Mouse (Mus musculus): ENCODE measurements at regions not wholly inside any gene's neighbourhood (a gene's known extent, or its start where the extent isn't known, plus 50 kb on each side); places are given as distances from the start of the nearest gene placed in this dataset.

DNA sequence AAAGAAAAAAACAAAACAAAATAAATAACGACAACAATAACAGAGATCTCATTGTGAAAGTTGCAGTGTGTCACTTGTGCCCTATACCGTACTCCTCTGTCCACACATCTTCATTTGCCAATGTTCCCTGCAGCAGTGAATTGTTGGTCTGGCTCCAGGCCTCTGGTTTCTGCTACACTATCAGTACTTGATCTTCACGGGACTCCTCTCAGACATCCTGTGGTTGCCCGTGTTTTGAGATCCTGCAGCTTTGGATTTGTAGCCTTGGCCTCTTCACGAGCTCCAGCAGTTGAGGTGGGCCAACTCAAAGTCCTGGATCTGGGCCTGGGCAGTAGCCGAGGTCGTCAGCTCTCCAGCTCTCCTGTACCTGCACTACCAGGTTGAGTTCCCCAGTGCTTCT is 72.4 kb upstream of the Thpo start:
- DNase-seq (ENCODE audit: low spot score in 2 of 2) = no peak
- intact Hi-C loops (cut with DNase I) = loop anchor here (5.0 kb wide), 1 partner anchor 91 kb away; no protein-coding TSS in a partner anchor

- intact Hi-C loops (cut with DNase I) = loop anchor here (5.0 kb wide), 1 partner anchor 92 kb away; no protein-coding TSS in a partner anchor
- no peak for DNase-seq (ENCODE audit: low spot score in 2 of 2)
These were observed 71.5 kb upstream of the Thpo start for GRCm38 (mm10) chr16:20805793-20806192.

- intact Hi-C loops (cut with DNase I) = loop anchor here (5.0 kb wide), 1 partner anchor 92 kb away; no protein-coding TSS in a partner anchor
- DNase-seq (ENCODE audit: low spot score in 2 of 2) = no peak
These were observed 70.8 kb upstream of the Thpo start for GRCm38 (mm10) chr16:20805086-20805485.

GRCm38 (mm10) chr16:20804601-20805017 is 70.3 kb upstream of the Thpo start:
- peak; percentile 71 to 74 for DNase-seq (ENCODE audit: low spot score in 2 of 2)
- intact Hi-C loops (cut with DNase I) = loop anchor here (5.0 kb wide), 2 partner anchors 93 to 388 kb away; no protein-coding TSS in a partner anchor

- peak in 1 of 2 experiments; percentile 15 for DNase-seq (ENCODE audit: low spot score in 2 of 2)
- intact Hi-C loops (cut with DNase I) = loop anchor here (5.0 kb wide), 1 partner anchor 389 kb away; no protein-coding TSS in a partner anchor
These were observed 69.1 kb upstream of the Thpo start for GRCm38 (mm10) chr16:20803278-20803930.

GRCm38 (mm10) chr16:20802724-20803123 is 68.4 kb upstream of the Thpo start:
- no peak for DNase-seq (ENCODE audit: low spot score in 2 of 2)

GRCm38 (mm10) chr16:20800038-20800437 is 65.7 kb upstream of the Thpo start:
- DNase-seq (ENCODE audit: low spot score in 2 of 2) = no peak
- intact Hi-C loops (cut with DNase I) = loop anchor here (5.0 kb wide), 1 partner anchor 392 kb away; no protein-coding TSS in a partner anchor

More at GRCm38 (mm10) chr16:20802724-20803123, 68.4 kb upstream of the Thpo start:
- intact Hi-C loops (cut with DNase I) = loop anchor here (5.0 kb wide), 1 partner anchor 390 kb away; no protein-coding TSS in a partner anchor

- DNase-seq (ENCODE audit: low spot score in 2 of 2) = no peak
- intact Hi-C loops (cut with DNase I) = no loop called here
These were observed 63.8 kb upstream of the Thpo start for GRCm38 (mm10) chr16:20798115-20798514.

- intact Hi-C loops (cut with DNase I) = no loop called here
- DNase-seq (ENCODE audit: low spot score in 2 of 2) = no peak
These were observed 60.4 kb upstream of the Thpo start for GRCm38 (mm10) chr16:20794721-20795120.

Measured in left cerebral cortex, postnatal 14 days (tissue).